Mouse (Mus musculus) liver, embryonic 16.5 days (tissue): ENCODE measurements around the gene Pex14. TPM values are rescaled to one million over a fixed set of nuclear protein-coding genes. Genes with fewer than 3 reads are reported as not detected.

Source experiments
- ATAC-seq: fragments of 200-750 bp; cut with Nextera tagmentation; 2 replicates; pipeline ENCODE4 v1.8.0; 2017; ENCODE audit warnings: low read depth, mild to moderate bottlenecking, moderate number of reproducible peaks, moderate library complexity
- H3K27ac ChIP-seq: fragments of 300-500 bp; sonication (generic); 2 replicates; pipeline ENCODE4 v1.5.1; 2014; ENCODE audit warnings: mild to moderate bottlenecking, low read length
- H3K27me3 ChIP-seq: fragments of 300-500 bp; sonication (generic); 2 replicates; pipeline ENCODE4 v1.6.1; 2014; ENCODE audit warnings: low read depth, low read length, mixed read lengths; ENCODE audit not compliant: control insufficient read depth, insufficient read depth
- H3K36me3 ChIP-seq: fragments of 300-500 bp; sonication (generic); 2 replicates; pipeline ENCODE4 v1.6.1; 2014; ENCODE audit warnings: mild to moderate bottlenecking; ENCODE audit not compliant: control insufficient read depth, insufficient read depth
- H3K4me1 ChIP-seq: fragments of 300-500 bp; sonication (generic); 2 replicates; pipeline ENCODE4 v1.6.1; 2014; ENCODE audit warnings: low read depth, low read length, mixed read lengths; ENCODE audit not compliant: control insufficient read depth
- H3K4me2 ChIP-seq: fragments of 300-500 bp; sonication (generic); 2 replicates; pipeline ENCODE4 v1.6.1; 2014; ENCODE audit warnings: low read depth, low read length, mixed read lengths
- H3K4me3 ChIP-seq: fragments of 300-500 bp; sonication (generic); 2 replicates; pipeline ENCODE4 v1.5.1; 2014; ENCODE audit warnings: low read depth, mild to moderate bottlenecking, low read length
- H3K9ac ChIP-seq: fragments of 300-500 bp; sonication (generic); 2 replicates; pipeline ENCODE4 v1.6.1; 2014; ENCODE audit warnings: low read depth, low read length
- H3K9me3 ChIP-seq: fragments of 300-500 bp; sonication (generic); replicated peaks from 2 replicates; pipeline ENCODE4 v1.6.1; 2016; ENCODE audit warnings: low read length; ENCODE audit not compliant: control insufficient read depth
- WGBS: fragments of 180-500 bp; shearing (Covaris S2); extraction: QIAGEN DNeasy Blood & Tissue Kit; methylation state at CpG from one replicate; pipeline ENCODE4 v1.1.7; 2014; ENCODE audit not compliant: insufficient replicate concordance; 5-methylcytosine and 5-hydroxymethylcytosine counted together
- polyA plus RNA-seq: library from polyadenylated mRNA; unstranded; fragments of >200 nt; fragmentation: Nextera tagmentation; extraction: Ambion mirVana; gene quantifications from 2 replicates; pipeline ENCODE4 v1.2.1, GENCODE M21; 2015

Pex14 gene
- polyA plus RNA-seq, 1 experiment from 2014 or later = 31.1 TPM

GRCm38 (mm10) chr4:149081528-149081927 lies 18.1 kb downstream of the Pex14 start:
- peak; percentile 78 for ATAC-seq
- no peaks in the 10 kb centered on the region; the same call in 1 of the 2 replicates for H3K36me3 ChIP-seq
- H3K4me3 ChIP-seq = no peak overlapping the region
- H3K9me3 ChIP-seq = no peaks in the 10 kb centered on the region
- H3K27me3 ChIP-seq = no peaks in the 10 kb centered on the region
- H3K4me1 ChIP-seq = peaks cover 9% of the 10 kb centered on the region
- H3K4me2 ChIP-seq = no peak overlapping the region
- 68% methylated on average over 17 of the region's 17 CpGs for WGBS
- no peak overlapping the region for H3K9ac ChIP-seq
- H3K27ac ChIP-seq = peak overlapping the region; percentile 63

- H3K4me1 ChIP-seq = peaks cover 9% of the 10 kb centered on the region
- 0 out of 2 replicates have a peak, but pooled peaks cover 2% of the 10 kb centered on the region for H3K36me3 ChIP-seq
- H3K4me3 ChIP-seq = no peak overlapping the region
- 61% methylated on average over 8 of the region's 8 CpGs for WGBS
- ATAC-seq = no peak
- no peak overlapping the region for H3K9ac ChIP-seq
- H3K9me3 ChIP-seq = no peaks in the 10 kb centered on the region
- H3K27me3 ChIP-seq = no peaks in the 10 kb centered on the region
- no peak overlapping the region for H3K4me2 ChIP-seq
- H3K27ac ChIP-seq = no peak overlapping the region
These were observed 19.6 kb downstream of the Pex14 start for GRCm38 (mm10) chr4:149080111-149080510.

- no peak overlapping the region for H3K27ac ChIP-seq
- peaks cover 9% of the 10 kb centered on the region for H3K4me1 ChIP-seq
- H3K4me3 ChIP-seq = no peak overlapping the region
- ATAC-seq = no peak
- no peak overlapping the region for H3K4me2 ChIP-seq
- H3K9ac ChIP-seq = no peak overlapping the region
- H3K27me3 ChIP-seq = no peaks in the 10 kb centered on the region
- WGBS = 67% methylated on average over 6 of the region's 6 CpGs
- no peaks in the 10 kb centered on the region for H3K9me3 ChIP-seq
- 0 out of 2 replicates have a peak, but pooled peaks cover 2% of the 10 kb centered on the region for H3K36me3 ChIP-seq
These were observed 20.0 kb downstream of the Pex14 start for GRCm38 (mm10) chr4:149079629-149080028.

GRCm38 (mm10) chr4:149078261-149078660 lies 21.4 kb downstream of the Pex14 start:
- no peak overlapping the region for H3K4me3 ChIP-seq
- H3K36me3 ChIP-seq = 0 out of 2 replicates have a peak, but pooled peaks cover 2% of the 10 kb centered on the region
- peak; percentile 57; the same call in 1 of the 2 replicates for ATAC-seq
- H3K4me1 ChIP-seq = peaks cover 9% of the 10 kb centered on the region
- no peak overlapping the region for H3K27ac ChIP-seq
- no peaks in the 10 kb centered on the region for H3K27me3 ChIP-seq
- no peak overlapping the region for H3K9ac ChIP-seq
- 52% methylated on average over 4 of the region's 4 CpGs for WGBS
- H3K4me2 ChIP-seq = no peak overlapping the region
- no peaks in the 10 kb centered on the region for H3K9me3 ChIP-seq

- Histone ChIP-seq H3K36me3 (peaks cover 8% of the 10 kb centered on the region; the same call in 1 of the 2 replicates), H3K9ac (no peak overlapping the region), H3K27me3 (no peaks in the 10 kb centered on the region), H3K4me2 (no peak overlapping the region), H3K4me3 (no peak overlapping the region), H3K4me1 (peaks cover 9% of the 10 kb centered on the region), H3K27ac (no peak overlapping the region), H3K9me3 (no peaks in the 10 kb centered on the region)
- WGBS = 40% methylated on average over 10 of the region's 10 CpGs
- ATAC-seq = peak; percentile 42
These were observed 23.7 kb downstream of the Pex14 start for GRCm38 (mm10) chr4:149075871-149076575.

- Histone ChIP-seq H3K4me3 (no peak overlapping the region), H3K36me3 (peaks cover 8% of the 10 kb centered on the region; the same call in 1 of the 2 replicates), H3K27me3 (no peaks in the 10 kb centered on the region), H3K27ac (no peak overlapping the region), H3K4me1 (peaks cover 9% of the 10 kb centered on the region), H3K9me3 (no peaks in the 10 kb centered on the region), H3K9ac (no peak overlapping the region), H3K4me2 (no peak overlapping the region)
- WGBS = 91% methylated on average over 13 of the region's 13 CpGs
- no peak for ATAC-seq
These were observed 24.6 kb downstream of the Pex14 start for GRCm38 (mm10) chr4:149075073-149075472.

- Histone ChIP-seq H3K36me3 (peaks cover 1% of the 10 kb centered on the region; the same call in 1 of the 2 replicates), H3K27ac (no peak overlapping the region), H3K9me3 (no peaks in the 10 kb centered on the region), H3K4me1 (no peaks in the 10 kb centered on the region), H3K9ac (no peak overlapping the region), H3K4me3 (no peak overlapping the region), H3K4me2 (no peak overlapping the region), H3K27me3 (no peaks in the 10 kb centered on the region)
- 60% methylated on average over 22 of the region's 22 CpGs for WGBS
- peak; percentile 30; the same call in 1 of the 2 replicates for ATAC-seq
These were observed 32.8 kb downstream of the Pex14 start for GRCm38 (mm10) chr4:149066672-149067551.

GRCm38 (mm10) chr4:149064061-149064854 lies 35.4 kb downstream of the Pex14 start:
- no peak for ATAC-seq
- H3K9me3 ChIP-seq = no peaks in the 10 kb centered on the region
- H3K4me1 ChIP-seq = no peaks in the 10 kb centered on the region
- H3K9ac ChIP-seq = no peak overlapping the region
- no peak overlapping the region for H3K27ac ChIP-seq
- no peak overlapping the region for H3K4me2 ChIP-seq
- no peaks in the 10 kb centered on the region for H3K27me3 ChIP-seq
- no peaks in the 10 kb centered on the region for H3K36me3 ChIP-seq
- H3K4me3 ChIP-seq = no peak overlapping the region
- 71% methylated on average over 23 of the region's 23 CpGs for WGBS
